Mouse (Mus musculus) liver, adult 2 months (tissue): ENCODE data around the gene Cdh1.

Source experiments
- CTCF ChIP-seq: fragments of 200-500 bp; IDR thresholded peaks from 2 replicates; pipeline ENCODE4 v1.5.1; 2011; ENCODE audit warnings: low read depth, low read length, control low read depth
- POLR2A ChIP-seq: fragments of 200-500 bp; IDR thresholded peaks from 2 replicates; pipeline ENCODE4 v1.6.1; 2011; ENCODE audit warnings: low read length, control low read depth; ENCODE audit not compliant: insufficient read depth; ENCODE audit errors: extremely low read depth

GRCm38 (mm10) chr8:106606601-106607145, 3.5 kb downstream of the Cdh1 start:
- TF ChIP-seq CTCF (no peak), POLR2A (no peak)
